Mouse (Mus musculus) mouse trophoblast stem cell (cell line): Measurements from ENCODE around the gene Bmpr1a.

Experiments used
- in situ Hi-C, 2 experiments: fragments of 300-500 bp; cut with MseI, MboI; formaldehyde crosslinking; loops; 2 replicates in 1 of 2; 3 replicates in 1 of 2; pipeline ENCODE4 v1.15.1; 2025

Gene Bmpr1a

DNA sequence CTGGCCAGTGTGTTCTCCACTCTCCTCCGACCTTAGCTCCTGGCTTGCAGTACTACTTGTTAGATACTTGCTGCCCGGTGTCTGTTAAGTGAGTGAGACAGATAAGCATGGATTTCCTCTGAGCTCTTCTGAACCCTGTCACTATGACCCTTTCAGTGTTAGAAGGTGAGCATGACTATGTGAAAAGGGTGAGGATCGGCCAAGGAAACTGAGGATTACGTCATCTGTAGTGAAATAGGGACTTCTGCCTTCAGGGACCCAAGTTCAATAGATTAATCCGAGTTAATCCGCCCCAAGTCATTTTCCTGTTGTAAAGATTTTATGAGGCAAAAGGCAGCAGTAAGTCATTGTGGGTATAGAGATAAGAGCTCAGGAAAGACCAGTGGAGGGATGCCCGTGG lies 2.2 kb upstream of the Bmpr1a start:
- in situ Hi-C loops, result no loop called here

DNA sequence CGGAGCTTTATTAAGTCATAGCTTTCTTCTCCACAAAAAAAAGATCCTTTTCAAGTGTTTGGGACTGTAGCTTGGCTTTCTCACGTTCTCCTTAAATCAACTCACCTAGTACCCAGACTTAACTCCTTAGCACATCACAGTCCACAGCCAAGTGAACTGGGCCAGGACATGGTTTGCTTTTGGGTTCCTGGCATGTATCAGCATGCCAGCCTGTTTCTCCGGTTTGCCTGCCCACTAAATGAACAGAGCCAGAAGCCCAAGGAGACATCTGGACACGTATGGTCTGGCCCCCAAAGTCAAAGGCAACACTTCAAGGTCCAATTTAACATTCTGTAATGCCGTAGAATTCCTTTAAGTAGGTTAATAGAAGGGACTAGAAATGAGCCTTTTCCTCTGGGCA lies 1.2 kb upstream of the Bmpr1a start:
- in situ Hi-C loops, result no loop called here

DNA sequence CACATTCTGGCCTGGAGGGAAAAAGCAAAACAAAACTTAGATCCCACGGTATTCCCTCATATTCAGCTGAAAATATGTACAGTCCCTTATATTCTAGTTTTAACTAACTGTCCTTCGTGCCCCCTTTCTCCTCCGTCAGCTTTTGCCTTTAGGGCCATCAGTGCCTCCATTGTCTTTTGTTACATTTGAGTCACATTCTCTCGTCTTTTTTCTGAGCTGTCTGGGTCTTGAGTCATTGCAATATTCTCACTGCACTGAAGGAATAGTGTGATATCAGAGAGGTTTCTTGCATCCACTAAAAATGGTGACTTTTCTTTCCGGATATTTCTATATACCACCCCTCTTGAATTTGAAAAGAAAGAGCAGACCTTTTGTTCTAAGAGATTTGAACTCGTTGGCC lies 618 bp upstream of the Bmpr1a start:
- in situ Hi-C loops, result no loop called here

DNA sequence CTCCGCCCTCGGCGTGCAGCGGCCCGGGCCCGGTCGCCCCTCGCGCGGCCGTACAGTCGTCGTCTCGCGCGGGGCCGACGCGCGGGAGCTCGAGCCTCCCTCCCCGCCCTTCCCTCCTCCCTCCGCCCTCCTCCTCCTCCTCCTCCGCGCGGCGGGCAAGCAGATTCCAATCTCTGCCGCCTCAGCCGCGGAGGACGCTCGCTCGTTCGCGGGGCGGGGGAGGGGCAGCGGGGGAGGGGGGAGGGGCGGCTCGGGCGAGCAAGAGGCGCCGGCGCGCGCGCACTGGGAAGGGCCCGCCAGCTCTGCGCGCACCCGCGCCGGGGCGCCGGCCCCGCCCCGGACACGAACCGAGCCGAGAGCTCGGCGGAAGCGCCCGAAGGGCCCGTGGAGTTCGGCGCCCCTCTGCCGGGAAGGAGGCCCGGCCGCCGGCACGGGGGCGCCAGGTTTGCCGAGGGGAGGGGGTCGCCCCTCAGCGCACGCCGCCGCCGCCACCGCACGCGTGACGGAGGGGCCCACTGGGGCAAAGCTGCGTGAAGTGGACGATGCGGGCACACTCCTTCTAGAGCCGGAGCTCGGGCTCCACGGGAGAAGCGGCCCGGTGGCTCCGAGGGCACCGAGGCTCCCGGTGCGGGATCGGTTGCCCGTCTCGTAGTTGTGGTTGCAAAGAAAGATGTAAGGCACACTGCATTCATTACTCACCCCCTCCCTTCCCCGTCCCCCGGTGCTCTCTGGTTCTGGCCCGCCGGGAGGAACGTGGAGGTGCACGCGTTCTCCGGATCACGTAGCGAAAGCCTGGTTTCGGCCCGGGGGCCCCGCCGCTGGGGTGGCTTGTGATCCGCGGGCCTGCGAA lies 441 bp downstream of the Bmpr1a start:
- in situ Hi-C loops, result no loop called here

DNA sequence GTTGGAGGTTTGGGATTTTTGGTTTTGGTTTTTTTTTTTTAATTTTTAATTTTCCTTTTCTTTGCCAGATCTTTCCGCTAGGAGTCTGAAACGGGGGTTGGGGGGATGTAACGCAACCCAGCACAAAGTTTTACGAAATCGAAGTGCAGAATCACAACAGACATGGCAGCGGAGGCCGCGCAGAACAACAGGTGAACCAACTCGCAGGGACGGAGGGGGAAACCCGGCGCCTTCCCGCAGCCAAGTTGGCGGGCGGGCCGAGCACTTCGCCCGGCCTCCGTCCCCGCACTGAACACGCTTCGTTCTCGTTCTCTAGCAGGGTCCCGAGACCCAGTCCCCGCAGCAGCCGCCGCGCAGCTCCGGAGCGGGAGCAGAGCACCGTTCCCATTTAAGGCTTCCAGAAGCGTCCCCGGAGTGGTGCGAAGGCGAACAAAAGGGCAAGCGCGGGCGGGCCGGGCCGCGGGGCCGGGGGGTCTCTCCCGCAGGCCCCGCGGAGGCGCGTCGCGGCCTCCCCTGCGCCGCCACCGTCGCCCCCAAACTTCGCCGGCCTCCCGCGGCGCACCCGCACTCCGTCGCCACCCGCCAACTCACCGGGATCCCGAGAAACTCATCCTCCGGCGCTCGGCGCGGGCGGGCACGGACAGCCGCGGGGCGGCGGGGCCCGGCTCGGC lies 1.2 kb downstream of the Bmpr1a start:
- in situ Hi-C loops, result no loop called here

DNA sequence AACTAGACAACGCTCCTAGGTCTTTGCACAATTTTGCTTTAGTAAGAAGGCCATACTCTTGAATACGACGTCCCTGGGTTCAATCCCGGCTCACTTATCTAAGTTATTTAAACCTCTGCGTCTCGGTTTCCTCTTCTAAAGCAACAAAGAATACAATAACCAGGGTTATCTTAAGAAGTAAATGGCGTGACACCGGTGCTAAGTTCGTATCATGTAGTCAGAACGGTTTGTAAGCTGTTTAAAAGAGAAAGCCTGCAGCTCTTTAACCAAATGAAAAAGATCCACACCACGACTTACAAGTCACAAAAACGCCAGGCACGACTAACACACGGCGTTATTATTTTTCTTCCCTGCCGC lies 1.7 kb downstream of the Bmpr1a start:
- in situ Hi-C loops, result no loop called here

DNA sequence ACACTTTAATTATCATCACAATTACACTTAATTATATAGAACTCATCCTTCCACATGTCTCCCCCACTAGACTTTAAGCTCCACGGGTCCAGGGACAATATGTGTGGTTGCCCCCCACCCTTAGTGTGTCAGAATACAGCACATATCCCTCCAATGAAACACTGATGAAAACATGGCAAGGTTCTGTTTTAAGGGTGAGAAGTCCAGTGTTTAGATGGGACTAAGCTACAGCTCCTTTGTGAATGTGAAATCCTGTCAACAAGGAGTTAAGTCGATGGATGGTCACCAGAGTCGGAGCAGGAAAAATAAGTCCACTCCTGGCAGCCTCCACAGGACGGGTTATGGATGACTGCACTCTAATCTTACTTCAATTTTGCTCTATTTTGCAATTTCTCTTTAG lies 2.8 kb downstream of the Bmpr1a start:
- in situ Hi-C loops, result no loop called here

DNA sequence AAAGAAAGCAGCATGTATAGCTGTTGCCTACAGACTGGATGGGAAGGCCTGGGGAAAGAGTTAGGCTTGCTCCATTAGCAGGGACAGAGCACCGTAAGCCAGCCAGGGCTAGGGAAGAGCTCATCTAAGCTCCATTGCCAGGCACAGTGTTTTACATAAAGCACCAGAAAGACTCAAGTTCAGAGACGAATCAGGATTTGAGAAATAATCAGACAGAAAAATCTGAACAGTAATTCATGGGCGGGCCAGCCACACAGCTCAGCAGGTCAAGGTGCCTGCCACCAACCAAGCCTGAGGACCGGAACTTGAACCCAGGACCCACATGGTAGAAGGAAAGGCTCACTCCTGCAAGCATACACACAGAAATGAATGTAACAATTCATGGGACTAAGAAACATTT lies 3.5 kb downstream of the Bmpr1a start:
- in situ Hi-C loops, result no loop called here

DNA sequence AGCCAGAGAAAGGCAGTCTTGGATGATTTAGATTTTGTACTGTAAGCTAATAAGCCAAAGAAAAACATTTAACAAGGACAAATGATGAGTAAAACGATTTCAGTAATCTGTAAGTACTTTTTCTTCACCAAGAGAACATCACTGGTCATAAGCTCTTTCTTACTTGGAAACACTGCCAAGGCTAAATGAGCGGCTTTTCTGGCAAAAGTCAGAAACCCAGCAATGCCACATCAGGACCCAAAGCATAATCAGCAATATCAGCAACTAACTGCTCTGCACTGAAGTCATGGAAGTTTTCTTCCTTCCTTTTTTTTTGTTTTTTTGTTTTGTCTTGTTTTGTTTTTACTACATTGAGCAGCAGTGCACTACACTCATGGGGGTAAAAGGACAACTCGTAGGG lies 5.8 kb downstream of the Bmpr1a start:
- in situ Hi-C loops, result no loop called here

DNA sequence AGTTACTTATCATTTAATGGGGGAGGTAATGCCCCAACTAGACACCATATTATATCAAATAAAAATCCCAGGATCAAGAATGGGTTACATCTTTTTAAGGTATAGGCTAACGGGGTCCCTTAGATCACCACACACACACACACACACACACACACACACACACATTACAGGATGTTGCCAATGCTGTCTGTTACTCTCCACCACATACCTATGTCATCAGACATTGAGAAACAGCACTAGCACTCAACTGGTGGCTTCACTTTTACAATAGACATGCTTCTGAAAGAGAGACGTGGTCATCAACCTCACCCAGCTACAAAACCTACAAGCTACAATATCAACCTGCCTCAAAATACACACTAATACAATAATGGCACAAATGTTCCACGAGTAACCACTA lies 9.5 kb downstream of the Bmpr1a start:
- in situ Hi-C loops, result no loop called here

DNA sequence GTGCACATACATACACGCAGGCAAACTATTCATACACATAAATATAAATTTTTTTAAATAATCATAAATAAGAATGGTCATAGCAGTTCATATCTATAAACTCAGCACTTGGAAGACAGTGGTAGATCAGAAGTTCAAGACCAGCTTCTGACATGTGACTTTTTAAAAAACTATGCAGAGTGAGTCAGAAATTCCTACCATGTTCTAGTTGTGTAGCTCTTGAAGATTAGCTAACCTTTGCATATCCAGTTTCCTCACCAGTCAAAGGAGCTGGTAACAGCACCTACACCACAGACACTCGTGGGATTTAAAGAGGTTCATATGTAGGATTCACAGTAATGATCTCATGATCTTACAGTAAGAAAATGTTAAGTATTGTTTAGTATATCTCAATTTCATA lies 10.5 kb downstream of the Bmpr1a start:
- in situ Hi-C loops, result no loop called here

DNA sequence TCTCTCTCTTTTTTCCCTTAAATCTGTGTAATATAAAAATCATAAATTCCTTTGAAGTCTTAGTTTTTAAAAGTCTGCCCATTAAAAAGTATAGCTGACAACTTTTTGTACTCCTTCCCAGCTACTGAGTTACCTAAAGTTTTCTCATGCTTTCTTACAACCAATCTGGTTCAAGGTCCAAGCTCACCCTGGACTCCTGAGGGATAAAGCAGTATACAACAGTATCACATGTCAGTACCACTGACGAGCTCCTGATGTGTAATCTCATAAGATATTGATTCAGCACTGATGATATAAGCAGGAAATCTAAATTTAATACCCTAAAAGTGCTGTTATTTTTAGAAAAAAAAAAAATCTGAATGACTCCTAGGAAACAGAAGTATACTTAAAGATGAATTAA lies 12.2 kb downstream of the Bmpr1a start:
- in situ Hi-C loops, result no loop called here

DNA sequence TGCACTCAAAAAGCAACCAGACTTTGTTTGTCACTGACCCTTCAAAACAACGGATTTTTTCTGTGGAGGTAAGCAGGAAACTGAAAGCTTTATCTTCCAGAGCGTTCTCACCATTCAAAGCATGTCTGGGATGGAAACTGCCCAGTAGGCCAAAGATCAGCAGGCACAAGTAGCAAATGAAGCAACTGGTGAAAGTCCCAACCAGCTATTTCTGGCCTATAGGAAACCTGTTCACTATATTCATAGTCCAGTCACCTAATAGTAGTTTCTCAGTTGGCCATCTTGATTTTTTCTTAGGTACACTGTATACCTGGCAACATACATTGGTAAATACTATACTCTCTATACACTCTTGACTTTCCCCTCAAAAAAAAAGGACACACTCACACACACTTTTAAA lies 13.2 kb downstream of the Bmpr1a start:
- in situ Hi-C loops, result no loop called here

DNA sequence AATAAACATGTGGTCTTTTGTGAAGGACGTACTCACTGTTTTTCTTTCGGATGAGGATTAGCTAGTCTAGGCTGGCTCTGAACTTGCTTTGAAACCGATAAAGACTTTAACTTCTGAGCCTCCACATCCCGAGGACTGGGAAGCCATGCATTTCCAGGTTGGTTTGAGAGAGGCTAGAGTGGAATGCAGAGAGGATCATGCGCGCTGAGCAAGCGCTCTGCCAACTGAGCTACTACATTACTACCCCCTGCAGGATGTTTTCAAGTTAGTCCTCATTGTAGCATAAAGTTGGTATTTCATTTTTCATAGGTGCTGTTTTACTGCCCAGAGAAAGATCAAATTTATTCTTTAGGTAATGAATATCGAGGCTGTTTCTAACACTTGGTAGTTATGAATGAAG lies 17.0 kb downstream of the Bmpr1a start:
- in situ Hi-C loops, result no loop called here

DNA sequence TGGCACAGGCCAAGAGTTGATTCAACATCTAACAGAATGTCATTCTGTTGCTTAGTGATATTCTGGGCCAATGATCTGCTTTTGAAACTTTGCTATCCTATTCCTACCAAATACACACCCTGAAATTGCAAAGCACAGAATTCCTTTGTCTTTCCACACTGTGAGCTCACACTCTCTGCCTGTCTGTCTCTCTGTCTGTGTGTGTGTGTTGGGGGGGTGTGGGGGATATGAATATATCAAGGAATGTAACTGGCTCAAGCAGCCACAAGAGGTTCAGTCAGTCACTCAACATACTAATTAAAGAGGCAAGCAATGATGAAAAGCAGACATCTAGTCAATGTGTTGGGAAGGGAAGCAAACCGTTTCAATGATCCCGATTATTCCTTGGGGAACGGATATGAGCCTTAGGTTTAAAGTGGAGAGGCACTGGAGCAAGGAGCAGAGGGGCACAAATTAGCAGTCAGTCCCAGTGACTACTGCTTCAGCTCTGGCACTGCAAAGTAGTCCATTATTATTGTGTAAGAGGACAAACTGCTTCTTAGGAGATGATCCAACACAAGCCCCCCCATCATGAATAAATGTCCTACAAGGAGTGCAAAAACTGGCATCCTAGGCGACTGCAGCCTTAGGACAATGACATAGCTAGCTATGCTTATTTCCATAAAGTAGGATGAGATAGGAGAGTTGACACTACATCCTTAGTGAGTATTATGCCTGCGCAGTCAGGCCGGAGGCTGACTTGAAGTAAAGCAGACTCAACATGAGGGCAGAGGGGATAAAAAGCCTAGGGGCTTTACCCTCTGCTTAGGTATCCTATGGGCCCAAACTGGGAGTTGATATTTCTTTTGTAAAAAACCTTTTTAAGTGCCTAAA lies 19.4 kb downstream of the Bmpr1a start:
- in situ Hi-C loops, result no loop called here

DNA sequence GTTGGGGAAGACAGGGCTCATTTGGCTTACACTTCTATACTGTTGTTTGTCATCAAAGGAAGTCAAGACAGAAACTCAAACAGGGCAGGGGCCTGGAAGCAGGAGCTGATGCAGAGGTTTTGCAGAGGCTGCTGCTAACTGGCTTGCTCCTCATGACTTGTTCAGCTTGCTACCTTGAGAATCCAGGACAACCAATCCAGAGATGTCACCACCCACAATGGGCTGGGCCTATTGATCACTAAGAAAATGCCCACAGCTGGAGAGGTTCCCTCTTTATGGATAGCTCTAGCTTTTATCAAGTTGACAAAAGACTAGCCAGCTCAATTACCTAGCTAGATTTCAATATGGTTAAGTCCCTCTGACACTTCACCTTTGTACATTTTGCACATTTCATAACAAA lies 31.6 kb downstream of the Bmpr1a start:
- in situ Hi-C loops, result no loop called here

DNA sequence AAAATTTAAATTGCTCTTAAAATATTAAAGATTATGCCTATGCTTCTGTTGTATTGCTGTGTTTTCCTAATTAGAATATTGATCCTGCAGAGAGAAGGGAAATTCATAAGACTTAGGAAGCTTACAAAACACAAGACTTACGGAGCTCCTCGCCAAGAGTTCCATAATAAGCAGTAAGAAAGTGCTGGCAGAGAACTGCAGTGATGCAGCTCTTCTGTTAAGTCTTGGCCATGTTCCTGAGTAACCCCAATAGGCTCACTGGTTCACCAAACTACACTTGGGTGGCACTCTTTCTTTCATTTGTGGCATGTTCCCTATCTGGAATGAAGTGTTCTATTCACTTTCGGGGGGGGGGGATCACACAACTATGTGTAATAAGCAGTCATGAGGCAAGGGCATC lies 36.9 kb downstream of the Bmpr1a start:
- in situ Hi-C loops, result no loop called here

DNA sequence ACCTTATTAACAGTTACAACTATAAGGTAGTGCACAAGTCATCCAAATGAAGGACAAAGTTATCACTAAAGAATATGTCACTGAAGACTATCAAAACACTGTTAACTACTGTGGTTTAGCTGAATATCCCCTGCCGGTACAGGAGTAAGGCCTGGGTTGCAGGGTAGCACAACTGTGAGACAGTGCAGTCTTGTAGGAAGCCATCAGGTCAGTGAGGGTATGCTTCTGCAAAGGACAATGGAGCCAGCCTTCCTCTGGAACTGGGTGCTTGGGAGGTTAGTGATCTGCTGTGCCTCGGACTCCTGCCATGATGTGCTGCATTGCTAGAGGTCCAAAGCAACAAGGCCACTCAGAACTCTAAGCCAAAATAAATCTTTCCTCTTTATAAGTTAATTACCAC lies 43.8 kb downstream of the Bmpr1a start:
- in situ Hi-C loops, result no loop called here

DNA sequence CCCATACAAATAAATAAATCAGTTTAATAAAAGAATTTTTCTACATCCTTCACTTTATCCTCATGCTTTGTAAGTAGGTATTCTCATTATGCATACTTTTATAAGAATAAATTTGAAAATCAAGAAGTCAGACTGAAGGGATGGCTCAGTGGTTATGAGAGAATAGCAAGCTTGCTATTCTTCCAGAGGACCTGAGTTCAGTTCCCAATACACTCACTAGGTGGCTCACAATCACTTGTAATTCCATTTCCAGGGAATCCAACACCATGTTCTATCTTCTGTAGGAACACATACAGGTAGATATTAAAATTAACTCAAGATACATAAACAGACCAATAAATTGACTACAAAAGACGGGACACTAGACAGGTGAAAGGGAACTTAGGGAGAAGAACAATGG lies 44.3 kb downstream of the Bmpr1a start:
- in situ Hi-C loops, result no loop called here

DNA sequence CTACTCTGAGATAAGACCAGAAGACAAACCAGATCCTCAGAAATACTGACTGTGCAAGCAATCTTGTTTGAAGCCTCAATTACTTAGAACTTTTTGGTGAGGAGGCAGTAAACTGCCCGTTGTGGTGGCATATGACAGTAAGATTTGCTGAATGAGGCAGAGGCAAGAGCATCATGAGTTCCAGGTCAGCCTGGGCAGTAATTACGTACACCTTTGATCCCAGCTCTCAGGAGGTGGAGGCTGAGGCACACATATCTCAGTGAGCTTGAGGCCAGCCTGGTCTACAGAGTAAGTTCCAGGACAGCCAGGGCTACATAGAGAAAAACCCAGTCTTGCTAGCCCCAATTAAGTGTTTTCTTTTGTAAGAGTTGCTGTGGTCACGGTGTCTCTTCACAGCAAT lies 48.9 kb downstream of the Bmpr1a start:
- in situ Hi-C loops, result no loop called here

DNA sequence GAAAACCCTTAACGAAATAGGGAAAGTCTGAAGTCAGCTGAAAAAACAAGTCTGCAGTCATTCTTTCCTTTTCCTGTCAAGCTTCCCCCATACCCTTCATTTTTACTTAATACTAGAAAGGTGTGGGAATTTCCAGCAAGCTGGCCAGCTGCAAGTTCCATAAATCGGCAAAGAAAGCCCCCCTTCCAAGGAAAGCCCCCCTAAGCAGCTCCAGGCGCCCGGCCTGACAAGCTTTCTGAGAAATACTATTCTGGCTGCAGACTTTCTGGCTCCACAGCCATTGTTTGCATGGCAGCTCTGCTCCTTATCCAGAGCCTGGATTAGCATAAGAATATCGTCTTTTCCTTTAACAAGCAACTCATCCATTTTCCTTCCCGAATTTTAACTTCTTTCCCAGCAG lies 49.5 kb downstream of the Bmpr1a start:
- in situ Hi-C loops, result no loop called here

DNA sequence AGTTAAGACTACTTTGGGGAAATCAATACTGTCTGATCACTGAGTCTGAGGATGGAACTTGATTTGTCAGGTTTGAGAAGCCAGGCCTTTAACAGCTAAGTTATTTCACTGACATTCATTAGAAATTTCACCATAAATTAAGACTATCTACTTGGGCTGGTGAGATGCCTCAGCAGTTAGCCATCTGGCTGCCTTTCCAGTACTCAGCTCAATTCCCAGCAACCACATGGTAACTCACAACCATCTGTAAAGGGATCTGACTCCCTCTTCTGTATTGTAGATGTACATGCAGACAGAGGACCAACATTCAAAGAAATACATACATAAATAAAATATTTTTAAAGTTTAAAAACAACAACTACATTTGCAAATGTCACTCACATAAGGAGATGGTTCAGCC lies 51.3 kb downstream of the Bmpr1a start:
- in situ Hi-C loops, result no loop called here

DNA sequence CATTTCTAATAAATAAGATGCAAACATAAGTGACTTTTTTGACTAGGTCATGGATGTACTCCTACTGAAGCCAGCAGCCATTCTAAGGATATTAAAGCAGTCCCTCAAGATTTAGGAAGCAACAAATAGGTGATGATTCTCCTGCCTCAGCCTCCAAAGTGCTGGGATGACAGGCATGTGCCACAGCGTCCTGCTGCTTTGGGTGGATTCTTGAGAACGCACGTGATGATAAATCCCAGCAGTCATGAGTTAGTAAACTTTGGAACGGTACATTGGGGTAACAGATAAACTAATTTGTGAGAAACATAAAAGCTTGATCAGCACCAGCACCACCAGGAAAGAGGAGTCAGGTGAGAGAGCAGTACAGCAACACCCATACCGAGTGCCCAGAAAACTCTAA lies 52.7 kb downstream of the Bmpr1a start:
- in situ Hi-C loops, result no loop called here
